Mouse (Mus musculus) lung, adult 2 months (tissue): ENCODE results near the gene Srp54a. TPM values are rescaled to one million over a fixed set of nuclear protein-coding genes. Genes with fewer than 3 reads are reported as not detected.
"Not testable (repeated sequence)": the region's sequence is repeated elsewhere in the genome, so short reads cannot be mapped to it uniquely, and the experiment has no call there.

Experiments
- DNase-seq: peaks from one replicate; pipeline ENCODE4 v3.0.0; 2022
- H3K4me1 ChIP-seq: fragments of 200-500 bp; 2 replicates; pipeline ENCODE4 v1.6.1; 2011; ENCODE audit warnings: low read length; ENCODE audit not compliant: control insufficient read depth, insufficient read depth
- H3K4me3 ChIP-seq: fragments of 200-500 bp; replicated peaks from 2 replicates; pipeline ENCODE3; 2011; ENCODE audit warnings: low read depth, mild to moderate bottlenecking, control low read depth, low read length; ENCODE audit errors: extremely low read depth
- WGBS: fragments of 180-500 bp; shearing (Covaris S2); methylation state at CpG from one replicate; pipeline ENCODE4 v1.1.7; 2018; 5-methylcytosine and 5-hydroxymethylcytosine counted together
- polyA plus RNA-seq: library from polyadenylated mRNA; depleted of rRNA; stranded (reverse); fragments of >200 nt; gene quantifications from 2 replicates; pipeline ENCODE4 v1.2.3, GENCODE M21; 2012; rRNA removed

Gene Srp54a
- polyA plus RNA-seq, 1 experiment: 16.7 TPM

DNA sequence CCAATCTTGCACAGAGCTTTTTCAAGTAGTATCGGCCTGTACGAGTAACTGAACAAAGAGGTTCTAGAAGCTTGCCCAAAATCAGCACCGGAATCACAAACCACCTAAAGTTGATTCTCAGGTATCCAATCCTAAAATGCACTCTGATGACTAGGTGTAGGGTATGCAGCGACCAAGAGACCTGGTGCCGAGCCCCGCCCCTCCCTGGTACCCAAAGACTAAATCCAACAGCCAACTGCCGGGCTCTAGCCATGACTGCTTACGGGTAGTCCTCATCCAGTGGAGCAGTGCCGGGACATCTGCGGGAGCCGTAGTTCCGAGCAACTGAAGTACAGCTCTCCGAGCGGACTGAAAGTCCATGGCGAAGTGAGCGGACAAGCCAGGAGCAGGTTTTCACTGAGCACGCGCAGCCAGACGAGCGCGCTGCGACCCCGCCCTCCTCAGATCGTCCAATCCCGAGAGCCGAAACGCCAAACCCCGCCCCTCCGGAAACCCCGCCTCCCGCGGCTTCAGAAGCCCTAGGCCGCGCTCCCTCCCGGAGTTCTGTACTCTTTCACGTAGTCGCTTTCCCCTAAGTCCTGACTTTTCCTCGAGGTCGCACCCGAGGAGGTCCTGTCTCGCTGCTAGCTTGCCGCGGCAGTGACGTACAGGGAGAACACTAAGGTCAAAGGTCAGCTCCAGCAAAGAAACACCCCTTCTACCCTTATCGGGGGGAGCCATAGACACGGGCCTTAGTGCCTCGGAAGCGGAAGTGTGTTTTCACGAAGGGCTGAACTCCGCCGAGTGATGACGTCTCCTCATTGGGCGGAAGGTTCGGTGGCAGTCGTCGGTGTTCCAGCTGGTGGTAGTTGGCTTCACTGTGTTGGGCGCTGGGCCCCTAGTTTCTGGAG is 74.7 kb downstream of the Srp54a start, which contains the start of gene Srp54b:
Gene Srp54b (plus strand): TSS at position 546 of the 890 bp plus-strand sequence.
- DNase-seq, H3K4me3 ChIP-seq, H3K4me1 ChIP-seq: not testable (repeated sequence)
- WGBS: no CpG with 5 or more reads among the region's 57 CpGs

GRCm38 (mm10) chr12:55155449-55155783 is 75.4 kb downstream of the Srp54a start:
- not testable (repeated sequence) for H3K4me3 ChIP-seq, DNase-seq, H3K4me1 ChIP-seq
- 0% methylated on average over 11 of the region's 24 CpGs for WGBS

Other genes starting within 250 kb of the Srp54a start
- 12.5 and 27.8 TPM in 2 replicates for gene Cfl2, start 217.4 kb upstream of the Srp54a start, polyA plus RNA-seq
- not detected in 2 replicates for gene Gm20403, start 93.7 kb upstream of the Srp54a start, polyA plus RNA-seq
- 2.7 and 5.5 TPM in 2 replicates for gene Baz1a, start 65.9 kb upstream of the Srp54a start, polyA plus RNA-seq
- 3.3 and 6.4 TPM in 2 replicates for gene 2700097O09Rik, start 152 bp upstream of the Srp54a start, polyA plus RNA-seq
- gene Fam177a, start 44.2 kb downstream of the Srp54a start, polyA plus RNA-seq: 17.7 and 22.7 TPM in 2 replicates
- gene Srp54b, start 74.8 kb downstream of the Srp54a start, polyA plus RNA-seq: 15.9 and 27.4 TPM in 2 replicates
- gene 1700047I17Rik2, start 119.3 kb downstream of the Srp54a start, polyA plus RNA-seq: not detected in 2 replicates
- gene Srp54c, start 149.9 kb downstream of the Srp54a start, polyA plus RNA-seq: 5.4 and 7.9 TPM in 2 replicates
- gene 1110008L16Rik, start 219.3 kb downstream of the Srp54a start, polyA plus RNA-seq: 2.3 and 3.1 TPM in 2 replicates
- gene Ppp2r3c, start 222.7 kb downstream of the Srp54a start, polyA plus RNA-seq: 1.2 and 1.9 TPM in 2 replicates